8 mouse cellular contexts compared by ENCODE assay signal in genomic region chr12:17691320-17691876, GRCm38 (mm10). TPM values are rescaled to one million over a fixed set of nuclear protein-coding genes. Genes with fewer than 3 reads are reported as not detected.
DNase-seq lines count a peak whose midpoint lies in the region; ATAC-seq and TF ChIP-seq lines count a peak whose summit lies in the region.

No protein-coding gene starts in this region.

- under 1% methylated on average over 30 of the region's 30 CpGs for WGBS in heart, embryonic 11.5 days (ENCODE audit: insufficient replicate concordance)
- WGBS in kidney, embryonic 16.5 days = under 1% methylated on average over 30 of the region's 30 CpGs
- under 1% methylated on average over 29 of the region's 30 CpGs for WGBS in stomach, postnatal 0 days

- no peak for TF ChIP-seq CTCF in stomach, postnatal 0 days (IDR thresholded peaks at IDR 0.05; ENCODE audit: low read depth)

- H3K27me3 ChIP-seq in heart, embryonic 11.5 days (ENCODE audit: control insufficient read depth, insufficient read depth, low read length) = no peaks in the 10 kb centered on the region
- H3K27me3 ChIP-seq in kidney, embryonic 16.5 days (ENCODE audit: insufficient read depth, low read length) = no peaks in the 10 kb centered on the region
- H3K27me3 ChIP-seq in stomach, postnatal 0 days (ENCODE audit: control insufficient read depth, insufficient read depth, low read length) = no peaks in the 10 kb centered on the region

- DNase-seq in lung, adult 18-20 months = peak; percentile 34 to 55
- no peak for DNase-seq in lung, postnatal 25 days (ENCODE audit: low spot score)
- peak; percentile 53 to 63 for DNase-seq in cerebellum, adult 18-20 months
- peak; percentile 49 to 52 for DNase-seq in lung, postnatal 4 days
- peak; percentile 58 for DNase-seq in stomach, postnatal 0 days (ENCODE audit: low spot score)
- no peak for DNase-seq in urinary bladder, postnatal 10 days (ENCODE audit: low spot score)

- TF ChIP-seq EP300 in stomach, postnatal 0 days (optimal IDR thresholded peaks at IDR 0.05) = no peak

- peak overlapping the region; percentile 60 for H3K4me3 ChIP-seq in heart, embryonic 11.5 days (ENCODE audit: low read depth, low read length)
- peak overlapping the region; percentile 80 for H3K4me3 ChIP-seq in kidney, embryonic 16.5 days (ENCODE audit: low read length)
- H3K4me3 ChIP-seq in stomach, postnatal 0 days (ENCODE audit: low read depth, low read length) = peak overlapping the region; percentile 84

- peak overlapping the region; percentile 87 for H3K4me2 ChIP-seq in heart, embryonic 11.5 days
- H3K4me2 ChIP-seq in kidney, embryonic 16.5 days (replicated peaks; ENCODE audit: low read depth, low read length) = peak overlapping the region; percentile 73
- peak overlapping the region; percentile 98 for H3K4me2 ChIP-seq in stomach, postnatal 0 days (replicated peaks; ENCODE audit: low read depth)

- no peaks in the 10 kb centered on the region for H3K36me3 ChIP-seq in heart, embryonic 11.5 days (ENCODE audit: control insufficient read depth, insufficient read depth, low read length)
- no peaks in the 10 kb centered on the region for H3K36me3 ChIP-seq in kidney, embryonic 16.5 days (ENCODE audit: insufficient read depth, low read length)
- H3K36me3 ChIP-seq in stomach, postnatal 0 days (ENCODE audit: control insufficient read depth, insufficient read depth, low read length) = no peaks in the 10 kb centered on the region

- H3K9ac ChIP-seq in heart, embryonic 11.5 days (ENCODE audit: low read depth, low read length) = peak overlapping the region; percentile 68
- peak overlapping the region; percentile 88 for H3K9ac ChIP-seq in kidney, embryonic 16.5 days (replicated peaks; ENCODE audit: low read length)
- H3K9ac ChIP-seq in stomach, postnatal 0 days (ENCODE audit: low read length) = peak overlapping the region; percentile 71

- no peaks in the 10 kb centered on the region for H3K4me1 ChIP-seq in heart, embryonic 11.5 days (ENCODE audit: control insufficient read depth, insufficient read depth, low read length)
- peaks cover 35% of the 10 kb centered on the region for H3K4me1 ChIP-seq in kidney, embryonic 16.5 days (ENCODE audit: insufficient read depth, low read length)
- H3K4me1 ChIP-seq in stomach, postnatal 0 days (replicated peaks; ENCODE audit: control insufficient read depth, insufficient read depth) = peaks cover 2% of the 10 kb centered on the region; the same call in 1 of the 2 replicates

- ATAC-seq in heart, embryonic 11.5 days (replicated peaks; ENCODE audit: insufficient number of reproducible peaks, low FRiP score, low TSS enrichment) = peak; percentile 6; the same call in 1 of the 2 replicates
- ATAC-seq in kidney, embryonic 16.5 days (ENCODE audit: low FRiP score, low TSS enrichment) = peak; percentile 7; the same call in 1 of the 2 replicates
- ATAC-seq in stomach, postnatal 0 days (ENCODE audit: low FRiP score, low TSS enrichment) = no peak

- no peak overlapping the region for H3K27ac ChIP-seq in heart, embryonic 11.5 days (ENCODE audit: low read depth, low read length)
- peak overlapping the region; percentile 75; the same call in 1 of the 2 replicates for H3K27ac ChIP-seq in kidney, embryonic 16.5 days (ENCODE audit: low read length)
- H3K27ac ChIP-seq in stomach, postnatal 0 days (replicated peaks) = peak overlapping the region; percentile 74

- no peaks in the 10 kb centered on the region for H3K9me3 ChIP-seq in heart, embryonic 11.5 days (replicated peaks; ENCODE audit: control insufficient read depth, low read length)
- H3K9me3 ChIP-seq in kidney, embryonic 16.5 days (ENCODE audit: low read length) = no peaks in the 10 kb centered on the region
- no peaks in the 10 kb centered on the region for H3K9me3 ChIP-seq in stomach, postnatal 0 days (ENCODE audit: control insufficient read depth, low read length)

RNA-seq across cellular contexts. Expression of gene Hpcal1, which starts 0.7 kb away (rescaled TPM):
- polyA plus RNA-seq in heart, embryonic 11.5 days (2014; fragmentation: Nextera tagmentation; extraction: Ambion mirVana) = 22.1 and 22.9 TPM in 2 replicates
- 59.3 and 62.0 TPM in 2 replicates for polyA plus RNA-seq in kidney, embryonic 16.5 days (2015; fragmentation: Nextera tagmentation; extraction: Ambion mirVana)
- 61.2 and 62.6 TPM in 2 replicates for polyA plus RNA-seq in stomach, postnatal 0 days (2015; fragmentation: Nextera tagmentation; extraction: Ambion mirVana)

Comparison
In these comparisons a context has a peak if more than half of its experiments do, and no peak if none do; other contexts are left out.
1. DNase-seq: peak in lung, adult 18-20 months (2 of 2), cerebellum, adult 18-20 months (2 of 2), lung, postnatal 4 days (2 of 2) and stomach, postnatal 0 days (single experiment); none in lung, postnatal 25 days (single experiment) and urinary bladder, postnatal 10 days (single experiment).
2. Peak in every context shown above with its lines, with median percentiles within 50 percentile points of each other: H3K4me2 ChIP-seq, H3K4me3 ChIP-seq and H3K9ac ChIP-seq.